Mouse (Mus musculus): Measurements from ENCODE around the gene Tpm3. TPM values are rescaled to one million over a fixed set of nuclear protein-coding genes. Genes with fewer than 3 reads are reported as not detected.

Tpm3 gene
- polyA plus RNA-seq, 1 experiment from 2014 or later: 496 TPM

DNA sequence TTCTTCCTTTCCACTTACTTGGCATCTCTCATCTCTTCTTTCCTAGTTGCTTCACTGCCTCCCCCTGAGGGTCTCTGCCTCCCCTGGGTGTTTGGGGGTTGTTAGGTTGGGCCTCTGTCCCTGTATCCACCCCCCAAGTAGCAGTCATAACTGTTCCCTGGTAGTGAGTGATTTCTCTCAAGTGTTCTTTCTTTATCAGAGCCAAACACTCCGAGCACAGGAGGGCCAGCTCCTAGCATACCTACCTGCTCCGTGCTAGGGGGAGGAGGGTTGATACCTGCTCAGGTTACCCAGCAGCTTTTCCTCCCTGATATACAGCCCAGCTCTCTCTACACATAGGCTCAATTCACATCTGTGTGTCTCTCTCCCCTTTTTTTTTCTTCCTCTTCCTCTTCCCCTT, 16.2 kb downstream of the Tpm3 start:
- no peak overlapping the region for H3K4me3 ChIP-seq (replicated peaks)
- peaks cover 10% of the 10 kb centered on the region for H3K4me1 ChIP-seq
- no peaks in the 10 kb centered on the region for H3K9me3 ChIP-seq
- no peak overlapping the region for H3K4me2 ChIP-seq
- no peaks in the 10 kb centered on the region for H3K27me3 ChIP-seq
- no peak overlapping the region for H3K27ac ChIP-seq
- ATAC-seq (ENCODE audit: low FRiP score): no peak
- WGBS: 100% methylated on average over 2 of the region's 2 CpGs
- peaks cover 77% of the 10 kb centered on the region for H3K36me3 ChIP-seq (replicated peaks)
- H3K9ac ChIP-seq: no peak overlapping the region

DNA sequence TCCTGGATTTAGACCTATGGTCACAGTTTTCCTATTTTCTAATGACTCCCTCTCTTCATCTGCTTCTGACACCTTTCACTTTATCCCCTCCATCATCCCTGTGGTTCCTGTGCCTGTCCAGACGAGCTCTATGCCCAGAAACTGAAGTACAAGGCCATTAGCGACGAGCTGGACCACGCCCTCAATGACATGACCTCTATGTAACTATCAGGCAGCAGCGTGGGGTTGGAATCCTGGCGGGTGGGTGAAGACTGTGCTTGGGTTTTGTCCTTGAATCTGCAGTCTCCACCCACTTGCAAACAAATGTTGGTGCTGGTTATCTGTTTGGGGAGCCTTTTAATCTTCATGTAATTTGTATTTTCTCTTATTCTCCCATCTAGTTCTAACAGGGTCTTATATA, 18.4 kb downstream of the Tpm3 start:
- ATAC-seq (ENCODE audit: low FRiP score): no peak
- Histone ChIP-seq H3K9me3 (no peaks in the 10 kb centered on the region), H3K4me1 (no peaks in the 10 kb centered on the region), H3K27ac (no peak overlapping the region), H3K27me3 (no peaks in the 10 kb centered on the region), H3K4me2 (no peak overlapping the region), H3K4me3 (replicated peaks) (no peak overlapping the region), H3K9ac (no peak overlapping the region), H3K36me3 (replicated peaks) (peaks cover 89% of the 10 kb centered on the region)
- WGBS: 93% methylated on average over 6 of the region's 6 CpGs

DNA sequence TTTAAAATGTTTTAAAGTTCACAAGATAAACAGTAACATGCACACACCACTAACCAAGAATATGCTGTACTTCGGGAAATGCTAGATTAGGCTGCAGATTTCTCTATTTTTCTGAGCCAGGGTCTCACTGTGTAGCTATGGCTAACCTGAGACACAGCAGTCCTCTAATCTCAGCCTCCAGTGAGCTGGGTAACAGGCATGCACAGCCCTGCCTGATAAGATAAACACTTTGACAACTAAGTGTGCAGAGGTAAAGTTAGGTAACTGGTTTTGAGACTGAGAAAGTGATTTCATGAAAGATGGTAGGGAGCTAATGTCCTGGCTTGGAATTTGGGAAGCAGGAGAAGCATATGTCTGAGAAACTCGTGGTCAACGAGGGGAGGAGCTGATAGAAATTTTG, 22.0 kb downstream of the Tpm3 start:
- peaks cover 85% of the 10 kb centered on the region for H3K36me3 ChIP-seq (replicated peaks)
- H3K4me2 ChIP-seq: no peak overlapping the region
- H3K4me1 ChIP-seq: no peaks in the 10 kb centered on the region
- H3K9me3 ChIP-seq: no peaks in the 10 kb centered on the region
- 89% methylated on average over 3 of the region's 3 CpGs for WGBS
- no peak overlapping the region for H3K9ac ChIP-seq
- no peak for ATAC-seq (ENCODE audit: low FRiP score)
- no peaks in the 10 kb centered on the region for H3K27me3 ChIP-seq
- H3K4me3 ChIP-seq (replicated peaks): no peak overlapping the region
- H3K27ac ChIP-seq: no peak overlapping the region

DNA sequence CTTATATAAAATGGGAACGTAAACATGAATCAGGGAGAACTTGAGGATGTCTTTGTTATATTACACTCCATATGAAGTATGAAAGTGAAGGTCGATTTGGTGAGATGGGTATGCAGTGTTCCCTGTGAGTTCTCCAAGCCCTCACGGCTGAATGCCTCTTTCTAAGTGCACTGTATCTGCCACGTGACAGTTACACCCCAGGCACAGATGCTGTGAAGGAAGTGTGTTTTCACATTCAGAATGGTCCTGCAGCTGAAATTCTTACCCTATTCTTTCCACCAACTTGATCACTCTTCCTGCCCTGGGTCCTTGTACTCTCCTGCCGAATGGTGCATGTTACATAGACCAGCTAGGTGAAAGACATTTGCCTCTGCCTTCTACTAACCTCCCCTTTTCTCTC, 25.5 kb downstream of the Tpm3 start:
- Histone ChIP-seq H3K27ac (no peak overlapping the region), H3K9ac (no peak overlapping the region), H3K9me3 (no peaks in the 10 kb centered on the region), H3K36me3 (replicated peaks) (peaks cover 66% of the 10 kb centered on the region), H3K4me3 (replicated peaks) (no peak overlapping the region), H3K4me2 (no peak overlapping the region), H3K27me3 (no peaks in the 10 kb centered on the region), H3K4me1 (no peaks in the 10 kb centered on the region)
- no peak for ATAC-seq (ENCODE audit: low FRiP score)
- 87% methylated on average over 5 of the region's 5 CpGs for WGBS

DNA sequence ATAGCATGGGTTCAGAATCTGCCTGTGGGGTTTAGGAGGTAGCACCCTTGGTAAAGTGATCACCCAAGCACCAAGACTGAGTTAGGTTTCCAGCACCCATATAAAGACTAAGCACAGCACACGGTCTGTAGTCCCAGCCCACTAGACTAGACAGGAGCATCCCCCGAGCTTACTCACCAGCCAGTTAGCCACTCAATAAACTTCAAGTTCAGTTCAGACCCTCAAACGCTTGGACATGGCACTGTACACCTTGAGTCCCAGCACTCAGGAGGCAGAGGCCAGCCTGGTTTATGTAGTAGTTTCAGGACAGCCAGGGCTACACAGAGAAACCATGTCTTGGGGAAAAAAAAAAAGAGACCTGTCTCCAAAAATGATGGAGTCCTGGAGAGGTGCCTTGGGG, 28.6 kb downstream of the Tpm3 start:
- H3K9ac ChIP-seq: no peak overlapping the region
- H3K4me3 ChIP-seq (replicated peaks): no peak overlapping the region
- WGBS: 93% methylated on average over 3 of the region's 3 CpGs
- H3K9me3 ChIP-seq: no peaks in the 10 kb centered on the region
- no peak overlapping the region for H3K27ac ChIP-seq
- ATAC-seq (ENCODE audit: low FRiP score): no peak
- no peaks in the 10 kb centered on the region for H3K27me3 ChIP-seq
- H3K4me2 ChIP-seq: no peak overlapping the region
- H3K4me1 ChIP-seq: no peaks in the 10 kb centered on the region
- peaks cover 44% of the 10 kb centered on the region for H3K36me3 ChIP-seq (replicated peaks)

DNA sequence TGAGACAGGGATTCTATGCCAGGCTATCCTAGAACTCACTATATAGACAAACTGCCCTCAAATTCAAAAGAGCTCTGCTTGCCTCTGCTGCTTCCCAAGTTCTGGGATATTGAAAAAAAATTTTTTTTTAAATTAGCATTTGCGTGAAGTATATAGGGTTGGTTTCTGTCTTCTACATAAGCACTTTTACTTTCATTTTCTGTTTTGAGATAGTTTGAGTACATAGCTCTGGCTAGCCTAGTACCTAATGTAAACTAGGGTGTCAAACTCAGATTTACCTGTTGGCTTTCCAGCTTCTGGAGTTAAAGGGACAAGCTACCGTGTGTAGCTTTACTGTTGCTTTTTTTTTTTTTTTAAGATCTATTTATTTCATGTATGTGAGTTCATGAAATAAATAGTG, 29.2 kb downstream of the Tpm3 start:
- ATAC-seq (ENCODE audit: low FRiP score): no peak
- Histone ChIP-seq H3K36me3 (replicated peaks) (peaks cover 41% of the 10 kb centered on the region), H3K4me1 (no peaks in the 10 kb centered on the region), H3K4me2 (no peak overlapping the region), H3K4me3 (replicated peaks) (no peak overlapping the region), H3K27me3 (no peaks in the 10 kb centered on the region), H3K9ac (no peak overlapping the region), H3K27ac (no peak overlapping the region), H3K9me3 (no peaks in the 10 kb centered on the region)
- 91% methylated on average over 2 of the region's 2 CpGs for WGBS

DNA sequence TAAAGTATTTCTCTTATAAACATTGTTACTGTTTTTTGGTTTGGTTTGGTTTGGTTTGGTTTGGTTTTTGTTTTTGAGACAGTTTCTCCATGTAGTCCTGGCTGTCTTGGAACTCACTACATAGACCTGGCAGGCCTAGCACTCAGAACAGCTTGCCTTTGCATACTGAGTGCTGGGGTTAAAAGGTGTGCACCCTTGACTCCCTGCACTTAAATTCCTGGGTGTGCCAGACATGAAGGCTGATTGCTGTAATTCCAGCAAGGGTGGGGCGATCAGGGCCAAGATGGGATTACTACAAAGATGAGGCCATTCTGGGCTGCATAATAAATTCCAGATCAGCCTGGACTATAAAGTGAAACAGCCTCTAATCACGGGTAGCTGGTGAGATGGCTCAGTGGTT, 29.8 kb downstream of the Tpm3 start:
- Histone ChIP-seq H3K4me1 (no peaks in the 10 kb centered on the region), H3K27me3 (no peaks in the 10 kb centered on the region), H3K4me3 (replicated peaks) (no peak overlapping the region), H3K9me3 (no peaks in the 10 kb centered on the region), H3K4me2 (no peak overlapping the region), H3K9ac (no peak overlapping the region), H3K27ac (no peak overlapping the region), H3K36me3 (replicated peaks) (peaks cover 38% of the 10 kb centered on the region)
- ATAC-seq (ENCODE audit: low FRiP score): no peak
- 82% methylated on average over 2 of the region's 2 CpGs for WGBS

DNA sequence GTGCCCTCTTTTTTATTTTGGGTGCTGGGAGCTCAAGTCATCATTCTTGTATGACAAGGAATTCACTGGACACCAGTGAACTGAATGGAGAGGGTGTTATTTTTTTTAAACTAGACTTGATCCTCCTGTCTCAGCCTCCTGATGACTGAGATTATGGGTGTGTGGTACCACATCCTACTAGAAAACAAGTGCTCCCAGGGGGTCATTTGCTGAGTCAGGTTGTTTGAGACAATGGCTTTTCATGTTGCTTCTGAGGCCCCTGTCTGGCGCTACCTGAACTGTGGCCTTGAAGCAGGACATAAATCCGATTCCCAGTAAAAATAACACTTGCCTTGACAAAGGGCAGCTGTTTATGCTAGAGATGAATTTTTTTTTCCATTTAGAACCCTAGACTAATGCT, 30.7 kb downstream of the Tpm3 start:
- Histone ChIP-seq H3K4me1 (no peaks in the 10 kb centered on the region), H3K4me3 (replicated peaks) (no peak overlapping the region), H3K36me3 (replicated peaks) (peaks cover 29% of the 10 kb centered on the region), H3K27me3 (no peaks in the 10 kb centered on the region), H3K9me3 (no peaks in the 10 kb centered on the region), H3K27ac (no peak overlapping the region), H3K4me2 (no peak overlapping the region), H3K9ac (no peak overlapping the region)
- WGBS: 91% methylated on average over 2 of the region's 2 CpGs
- ATAC-seq (ENCODE audit: low FRiP score): no peak

DNA sequence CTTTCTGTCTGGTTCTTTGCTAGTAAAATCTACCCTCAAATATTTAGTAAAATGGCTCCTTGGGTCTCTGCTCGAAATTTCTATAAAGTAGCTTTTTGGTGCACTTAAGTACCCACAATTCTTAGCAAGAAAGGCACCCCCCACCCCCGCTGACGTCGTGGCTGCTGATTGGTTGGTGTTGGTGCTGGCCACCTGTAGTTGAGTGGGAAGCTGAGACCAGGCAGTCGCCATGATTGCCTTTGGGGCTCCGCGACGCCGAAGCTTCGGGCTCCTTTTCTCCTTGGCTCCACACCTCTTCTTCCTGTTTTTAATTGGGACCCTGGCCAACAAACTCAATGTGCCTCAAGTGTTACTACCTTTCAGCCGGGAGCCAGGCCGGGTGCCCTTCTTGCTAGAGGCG, 31.5 kb downstream of the Tpm3 start, which contains the start of gene Nup210l:
TSS of gene Nup210l (plus strand) at position 195 of the 400 bp plus-strand sequence.
- Histone ChIP-seq H3K36me3 (replicated peaks) (peaks cover 21% of the 10 kb centered on the region), H3K4me1 (no peaks in the 10 kb centered on the region), H3K9me3 (no peaks in the 10 kb centered on the region), H3K9ac (no peak within 1 kb of the TSS), H3K4me3 (replicated peaks) (no peak within 1 kb of the TSS), H3K4me2 (no peak within 1 kb of the TSS), H3K27me3 (no peaks in the 10 kb centered on the region), H3K27ac (no peak within 1 kb of the TSS)
- WGBS: 86% methylated on average over 13 of the region's 13 CpGs
- ATAC-seq (ENCODE audit: low FRiP score): no peak

DNA sequence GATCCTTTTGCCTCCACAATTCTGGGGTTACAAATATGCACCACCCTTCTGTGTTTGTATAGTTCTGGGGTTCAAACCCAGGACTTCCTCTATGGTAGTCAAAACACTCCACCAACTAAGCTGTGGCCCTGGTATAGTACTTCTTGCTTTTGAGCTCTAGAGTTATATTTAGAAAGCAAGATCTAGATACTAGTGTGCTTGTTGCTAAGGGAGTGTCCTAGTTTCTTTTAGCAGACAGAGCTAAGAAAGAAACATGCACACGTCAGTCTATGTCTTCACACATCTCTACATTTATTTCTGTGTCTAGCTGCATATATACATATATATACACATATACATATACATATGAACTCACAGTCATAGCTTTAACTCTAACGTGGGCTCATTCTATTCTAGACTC, 39.3 kb downstream of the Tpm3 start:
- 86% methylated on average over 2 of the region's 2 CpGs for WGBS
- no peaks in the 10 kb centered on the region for H3K36me3 ChIP-seq (replicated peaks)

DNA sequence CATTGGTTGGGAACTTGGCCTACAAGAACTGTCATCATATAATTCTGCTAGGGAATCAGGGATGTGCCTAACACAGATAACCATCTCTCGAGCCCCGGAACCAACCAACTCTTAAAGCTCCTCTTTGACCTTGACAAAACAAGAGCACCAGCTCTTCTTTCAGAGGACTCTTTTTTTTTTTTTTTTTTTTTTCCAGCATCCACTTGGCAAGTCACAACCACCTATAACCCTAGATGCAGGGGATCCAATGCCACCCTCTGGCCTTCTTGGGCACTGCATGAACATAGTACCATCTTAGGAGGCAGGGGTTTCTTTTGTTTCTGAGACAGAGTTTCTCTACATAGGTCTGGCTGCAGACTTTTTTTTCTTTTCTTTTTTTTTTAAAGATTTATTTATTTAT, 41.9 kb downstream of the Tpm3 start:
- no peak overlapping the region for H3K27ac ChIP-seq

More for the DNA sequence above, 39.3 kb downstream of the Tpm3 start:
- no peak for ATAC-seq (ENCODE audit: low FRiP score)
- Histone ChIP-seq H3K9ac (no peak overlapping the region), H3K9me3 (no peaks in the 10 kb centered on the region), H3K4me3 (replicated peaks) (no peak overlapping the region), H3K27ac (no peak overlapping the region), H3K4me1 (no peaks in the 10 kb centered on the region), H3K4me2 (no peak overlapping the region), H3K27me3 (no peaks in the 10 kb centered on the region)

DNA sequence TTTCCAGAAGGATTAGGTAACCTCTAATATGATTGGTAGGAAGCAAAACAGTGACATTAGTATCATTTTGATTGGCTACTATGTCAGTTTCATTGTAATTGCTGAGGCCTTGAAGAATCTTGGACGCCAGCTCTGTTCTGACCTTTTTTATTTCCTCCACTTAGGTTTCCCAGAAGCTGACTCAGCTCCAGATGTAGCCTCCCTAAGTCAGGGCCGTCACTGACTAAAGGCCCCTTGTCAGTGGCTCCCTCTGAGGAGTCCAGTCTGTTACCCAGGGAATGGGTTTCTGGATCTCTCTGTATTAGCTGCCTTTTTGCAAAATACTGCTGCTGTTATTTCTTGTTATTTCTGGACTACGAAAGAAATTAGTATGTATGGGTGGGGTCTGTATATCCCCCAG, 43.1 kb downstream of the Tpm3 start:
- Histone ChIP-seq H3K4me2 (no peak overlapping the region), H3K4me1 (no peaks in the 10 kb centered on the region), H3K9ac (no peak overlapping the region), H3K4me3 (replicated peaks) (no peak overlapping the region), H3K9me3 (no peaks in the 10 kb centered on the region), H3K27ac (no peak overlapping the region), H3K27me3 (no peaks in the 10 kb centered on the region), H3K36me3 (replicated peaks) (no peaks in the 10 kb centered on the region)
- no peak for ATAC-seq (ENCODE audit: low FRiP score)
- 79% methylated on average over 3 of the region's 3 CpGs for WGBS

More for the DNA sequence above, 41.9 kb downstream of the Tpm3 start:
- Histone ChIP-seq H3K27me3 (no peaks in the 10 kb centered on the region), H3K4me3 (replicated peaks) (no peak overlapping the region), H3K9me3 (no peaks in the 10 kb centered on the region), H3K4me1 (no peaks in the 10 kb centered on the region), H3K36me3 (replicated peaks) (no peaks in the 10 kb centered on the region), H3K9ac (no peak overlapping the region), H3K4me2 (no peak overlapping the region)
- ATAC-seq (ENCODE audit: low FRiP score): no peak
- WGBS: 100% methylated on average over 2 of the region's 2 CpGs

DNA sequence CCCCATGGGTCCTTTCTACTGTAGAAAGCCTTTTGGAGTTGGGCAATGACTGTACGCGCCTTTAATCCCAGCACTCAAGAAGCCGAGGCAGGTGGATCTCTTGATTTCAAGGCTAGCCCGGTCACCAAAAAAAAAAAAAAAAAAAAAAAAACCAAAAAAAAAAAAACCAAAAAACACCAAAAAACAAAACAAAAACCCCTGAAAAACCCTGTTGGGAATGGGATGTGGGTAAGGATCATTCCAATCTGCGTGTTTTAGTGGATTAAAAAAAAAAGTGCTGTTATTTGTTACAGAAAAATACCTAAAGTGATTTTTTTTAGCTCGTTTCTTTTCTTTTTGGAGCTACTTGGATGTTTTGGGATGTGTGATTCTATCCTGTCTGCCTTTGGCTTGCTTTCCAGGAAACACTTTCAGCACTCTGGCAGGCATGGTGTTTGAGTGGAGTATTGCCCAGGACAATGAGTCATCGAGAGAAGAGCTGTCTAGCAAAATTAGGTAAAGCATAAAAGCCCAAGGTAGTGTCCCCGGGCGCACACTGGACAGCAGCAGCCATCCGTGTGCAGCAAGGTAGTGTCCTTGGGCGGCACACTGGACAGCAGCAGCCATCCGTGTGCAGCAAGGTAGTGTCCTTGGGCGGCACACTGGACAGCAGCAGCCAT, 45.8 kb downstream of the Tpm3 start:
- H3K4me1 ChIP-seq: no peaks in the 10 kb centered on the region
- no peaks in the 10 kb centered on the region for H3K36me3 ChIP-seq (replicated peaks)
- H3K9ac ChIP-seq: no peak overlapping the region
- H3K9me3 ChIP-seq: no peaks in the 10 kb centered on the region
- no peak overlapping the region for H3K4me3 ChIP-seq (replicated peaks)
- 94% methylated on average over 13 of the region's 13 CpGs for WGBS
- H3K4me2 ChIP-seq: no peak overlapping the region
- no peak for ATAC-seq (ENCODE audit: low FRiP score)
- H3K27me3 ChIP-seq: no peaks in the 10 kb centered on the region
- H3K27ac ChIP-seq: no peak overlapping the region

Measured in forebrain, embryonic 12.5 days (tissue).